Mouse (Mus musculus): ENCODE results near the gene Crygc.

DNA sequence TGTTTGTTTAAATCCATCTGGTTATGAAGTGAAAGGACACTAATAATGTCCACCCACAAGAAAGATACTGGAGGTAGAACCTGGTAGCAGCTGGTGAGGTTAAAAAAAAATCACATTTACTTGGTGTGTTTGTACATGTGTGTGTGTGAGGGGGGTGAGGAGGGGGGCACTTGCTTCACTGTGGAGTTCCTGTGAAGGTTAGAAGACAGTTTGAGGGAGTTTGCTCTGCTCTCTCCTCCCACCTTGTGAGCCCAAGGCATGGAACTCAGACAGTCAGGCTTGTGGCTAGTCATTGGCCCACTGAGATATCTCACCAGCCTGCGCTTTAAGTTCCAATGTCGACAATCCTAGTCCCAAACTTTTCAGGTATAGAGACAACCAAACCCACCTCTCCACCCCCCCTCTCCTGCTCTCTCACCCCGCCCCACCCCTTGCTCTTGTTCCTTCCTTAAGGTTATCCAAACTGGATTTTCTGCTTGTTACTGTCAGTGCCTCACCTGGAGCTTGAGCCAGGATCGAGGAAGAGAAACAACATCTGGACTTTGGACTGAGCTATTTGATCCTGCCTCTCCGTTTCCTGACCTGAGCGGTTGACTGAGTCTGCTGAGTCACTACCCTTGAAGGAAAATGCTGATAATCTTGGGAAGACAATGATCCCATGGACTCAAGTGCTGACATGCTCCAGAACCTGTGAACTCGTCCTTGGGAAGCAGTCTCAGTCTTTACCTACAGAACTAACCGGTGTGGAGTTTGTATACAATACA lies 44.8 kb upstream of the Crygc start:
- TF ChIP-seq POLR2A (IDR thresholded peaks at IDR 0.05; ENCODE audit: insufficient read depth, low read depth, low read length) (no peak), CTCF (IDR thresholded peaks at IDR 0.05) (no peak)
